Mouse (Mus musculus) gastrocnemius, adult 8-10 months (tissue): ENCODE results near the gene Gm17359. TPM values are rescaled to one million over a fixed set of nuclear protein-coding genes. Genes with fewer than 3 reads are reported as not detected.
"Not testable (repeated sequence)": the region's sequence is repeated elsewhere in the genome, so short reads cannot be mapped to it uniquely, and the experiment has no call there.

Experiments used
- DNase-seq, 2 experiments: peaks; one replicate each; pipeline ENCODE4 v3.0.0; 2022; ENCODE audit warnings: low spot score in 2 of 2
- total RNA-seq, 4 experiments: library from RNA; stranded (reverse); gene quantifications; 2 replicates each; pipeline ENCODE4 v1.2.4; 2022

The Gm17359 gene
- total RNA-seq, 4 experiments from 2014 or later, result not detected

DNA sequence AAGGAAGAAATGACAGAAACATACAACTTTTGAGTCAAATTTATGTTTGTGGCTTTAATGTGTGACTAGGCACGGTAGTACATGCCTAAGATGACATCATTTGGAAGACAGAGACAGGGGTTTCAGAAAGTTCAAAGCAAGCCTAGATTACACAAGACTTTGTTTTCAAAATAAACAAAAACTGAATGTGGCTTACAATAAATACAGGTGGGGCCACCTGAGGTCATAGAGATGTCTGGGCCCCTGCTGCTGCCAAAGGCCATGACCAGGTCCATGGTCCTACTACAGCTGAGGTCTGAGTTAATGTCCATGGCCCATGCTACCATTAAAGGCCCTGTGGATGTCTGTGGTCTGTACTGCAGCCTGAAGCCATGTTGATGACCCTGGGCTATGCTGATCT, 77.0 kb downstream of the Gm17359 start:
- DNase-seq, result no peak

- no peak for DNase-seq
Observed at GRCm38 (mm10) chr3:79415081-79415480, 78.6 kb downstream of the Gm17359 start.

DNA sequence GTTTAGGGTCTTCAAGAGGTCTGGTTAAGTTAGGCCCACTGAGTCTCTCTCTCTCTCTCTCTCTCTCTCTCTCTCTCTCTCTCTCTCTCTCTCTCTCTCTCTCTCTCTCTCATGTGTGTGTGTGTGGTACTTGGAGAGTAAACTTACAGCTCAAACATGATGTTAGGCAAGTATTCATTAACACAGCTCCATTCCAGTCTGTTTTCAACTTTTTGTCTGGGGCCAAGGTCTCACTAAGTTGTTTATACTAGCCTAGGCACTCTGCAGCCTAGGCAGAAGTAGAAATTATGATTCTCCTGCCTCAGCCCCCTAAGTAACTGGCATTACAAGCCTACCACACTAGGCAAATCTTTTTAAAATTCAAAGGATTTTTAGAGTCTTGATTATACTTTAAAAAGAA, 79.5 kb downstream of the Gm17359 start:
- no peak for DNase-seq

- DNase-seq, result no peak
Observed at GRCm38 (mm10) chr3:79416944-79417680, 80.7 kb downstream of the Gm17359 start.

DNA sequence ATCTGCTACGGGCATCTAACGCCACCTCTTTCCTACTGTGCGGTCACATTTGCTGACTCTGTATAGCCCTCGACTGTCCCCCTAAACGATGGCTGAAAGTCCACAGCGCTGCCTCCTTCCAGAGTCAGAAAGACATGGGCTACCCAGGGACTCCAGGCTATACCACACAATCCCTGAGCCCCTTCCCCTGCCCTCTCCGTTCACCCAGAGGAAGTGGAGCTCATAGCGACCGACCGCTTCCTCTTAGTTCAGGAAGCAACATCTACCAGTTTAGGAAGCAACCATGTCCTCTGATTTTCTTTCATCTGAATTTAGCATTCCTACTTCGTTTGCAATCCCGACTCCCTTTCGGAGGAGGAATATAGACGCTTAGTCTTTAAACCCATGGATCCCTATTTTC, 82.5 kb downstream of the Gm17359 start:
- DNase-seq, result no peak

DNA sequence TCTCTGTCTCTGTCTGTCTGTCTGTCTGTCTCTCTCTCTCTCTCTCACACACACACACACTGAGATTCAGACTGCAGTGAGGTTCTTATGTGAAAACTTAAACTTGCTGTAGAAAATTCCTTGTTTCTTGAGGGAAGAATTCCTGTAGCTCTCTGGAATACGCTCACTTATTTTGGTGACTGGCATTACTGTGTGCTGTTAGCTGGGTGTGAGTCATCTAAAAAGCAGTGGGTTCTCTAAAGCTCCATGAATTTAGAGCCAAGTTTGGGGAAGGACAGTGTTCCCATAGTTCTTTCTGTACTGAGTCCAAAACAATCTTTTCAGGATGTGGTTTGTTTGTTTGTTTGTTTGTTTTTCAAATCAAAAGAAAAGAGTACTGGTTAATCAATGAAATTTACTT, 89.0 kb downstream of the Gm17359 start:
- no peak for DNase-seq

GRCm38 (mm10) chr3:79433593-79433992, 97.1 kb downstream of the Gm17359 start:
- DNase-seq, result no peak

DNA sequence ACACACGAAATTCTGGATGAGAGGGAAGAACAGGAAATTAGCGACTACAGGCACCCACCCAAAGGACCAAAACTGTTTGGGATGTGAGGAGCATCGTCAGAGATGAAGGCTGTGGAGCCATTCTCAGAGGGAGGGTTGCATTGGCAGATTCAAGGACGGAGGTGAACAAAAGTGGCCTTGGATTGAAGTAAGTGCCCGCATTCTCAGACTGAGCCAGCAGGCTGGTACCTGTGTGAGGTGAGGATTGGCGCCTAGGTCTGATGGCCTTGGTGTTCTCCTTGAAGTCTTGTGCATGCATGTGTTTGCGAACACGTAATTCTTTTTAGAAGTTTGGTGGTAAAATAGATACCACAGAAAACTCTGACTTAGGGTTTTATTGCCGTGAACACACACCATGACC, 98.0 kb downstream of the Gm17359 start:
- DNase-seq, result no peak

DNA sequence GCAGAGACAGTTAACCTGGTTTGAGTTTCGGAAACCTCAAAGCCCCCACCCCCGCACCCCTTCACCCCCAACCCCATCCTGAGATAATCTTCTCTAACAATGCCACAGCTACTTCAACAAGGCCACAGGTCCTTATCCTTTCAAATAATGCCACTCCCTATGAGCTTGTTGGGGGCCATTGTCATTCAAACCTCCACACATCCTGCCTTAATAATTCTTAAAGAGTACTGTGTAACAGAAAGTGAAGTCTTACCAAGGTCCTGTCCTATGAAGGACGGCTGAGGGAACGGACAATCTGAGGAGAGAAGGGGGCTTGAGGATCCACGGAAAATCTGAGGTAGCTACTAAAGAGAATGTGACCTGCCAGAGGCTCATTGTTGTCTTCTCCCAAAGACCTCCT, 98.5 kb downstream of the Gm17359 start:
- no peak for DNase-seq

- no peak for DNase-seq
Observed at GRCm38 (mm10) chr3:79436186-79436585, 99.7 kb downstream of the Gm17359 start.

DNA sequence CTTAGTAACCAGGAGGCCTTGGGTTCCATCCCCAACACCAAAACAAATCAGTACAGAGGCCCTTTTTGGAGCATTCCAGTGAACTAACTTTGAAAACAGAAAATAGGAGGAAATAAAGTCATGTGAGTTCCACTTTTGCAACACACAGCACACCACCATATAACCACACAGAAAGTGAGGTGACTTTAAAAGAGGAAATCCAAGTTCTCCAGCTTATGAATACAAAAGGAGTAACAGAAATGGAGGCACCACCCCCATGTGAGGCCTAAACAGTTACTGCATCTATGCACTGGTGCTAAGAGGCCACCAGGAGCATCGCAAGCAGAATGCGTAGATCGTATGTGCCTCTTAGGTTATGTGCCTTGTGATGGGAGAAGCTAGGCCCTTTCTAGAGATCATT, 101.8 kb downstream of the Gm17359 start:
- DNase-seq, result no peak

- no peak for DNase-seq
Observed at GRCm38 (mm10) chr3:79440976-79441491, 104.6 kb downstream of the Gm17359 start.

GRCm38 (mm10) chr3:79443850-79444249, 107.4 kb downstream of the Gm17359 start:
- DNase-seq, result no peak

- no peak for DNase-seq
Observed at GRCm38 (mm10) chr3:79445041-79445440, 108.6 kb downstream of the Gm17359 start.

GRCm38 (mm10) chr3:79446124-79446523, 109.7 kb downstream of the Gm17359 start:
- no peak for DNase-seq

GRCm38 (mm10) chr3:79446648-79447047, 110.2 kb downstream of the Gm17359 start:
- DNase-seq, result not testable (repeated sequence)

GRCm38 (mm10) chr3:79448421-79448820, 112.0 kb downstream of the Gm17359 start:
- no peak for DNase-seq

DNA sequence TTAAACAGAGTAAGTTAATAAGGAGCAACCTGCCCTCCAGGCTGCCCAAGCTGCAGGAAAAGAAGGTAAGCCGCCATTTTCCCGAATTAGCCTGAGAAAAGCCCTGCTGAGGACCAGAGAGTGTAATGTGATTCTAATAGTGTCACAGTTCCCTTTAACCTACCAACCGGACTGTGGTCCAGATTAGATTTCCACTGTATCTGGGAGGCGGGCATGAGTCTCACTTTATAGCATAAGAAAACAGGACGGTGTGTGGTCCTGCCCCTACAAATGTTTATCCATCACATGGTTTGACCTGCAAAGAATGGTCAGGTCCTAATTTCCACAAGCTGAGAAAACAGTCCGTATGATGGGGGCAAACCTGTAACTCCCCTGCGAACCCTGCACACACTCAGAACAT, 112.9 kb downstream of the Gm17359 start:
- DNase-seq, result no peak

DNA sequence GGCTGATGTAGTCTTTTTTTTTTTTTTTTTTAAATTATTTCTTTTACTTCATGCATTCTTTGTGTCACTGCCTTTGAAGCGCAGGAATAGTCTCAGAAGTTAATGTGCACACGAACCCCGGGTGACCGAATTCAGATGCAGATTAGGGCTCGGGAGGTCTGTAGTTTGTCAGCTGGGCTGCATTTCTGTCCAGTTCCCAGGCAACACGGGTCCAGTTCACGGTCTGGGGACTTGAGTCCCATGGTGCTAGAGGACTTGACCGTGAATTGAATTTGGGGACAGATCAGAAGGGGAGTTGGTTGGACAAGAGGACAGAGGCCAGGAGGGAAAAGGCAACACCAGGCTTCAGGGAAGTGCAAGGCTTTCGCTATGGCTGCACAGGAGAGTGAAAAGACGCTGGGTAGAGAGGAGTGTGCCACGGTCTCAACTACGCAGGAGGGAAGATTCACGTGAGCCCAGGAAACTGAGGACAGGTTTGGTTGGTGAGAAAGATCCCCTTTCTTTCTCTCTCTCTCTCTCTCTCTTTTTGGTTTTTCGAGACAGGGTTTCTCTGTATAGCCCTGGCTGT, 116.3 kb downstream of the Gm17359 start:
- no peak for DNase-seq

DNA sequence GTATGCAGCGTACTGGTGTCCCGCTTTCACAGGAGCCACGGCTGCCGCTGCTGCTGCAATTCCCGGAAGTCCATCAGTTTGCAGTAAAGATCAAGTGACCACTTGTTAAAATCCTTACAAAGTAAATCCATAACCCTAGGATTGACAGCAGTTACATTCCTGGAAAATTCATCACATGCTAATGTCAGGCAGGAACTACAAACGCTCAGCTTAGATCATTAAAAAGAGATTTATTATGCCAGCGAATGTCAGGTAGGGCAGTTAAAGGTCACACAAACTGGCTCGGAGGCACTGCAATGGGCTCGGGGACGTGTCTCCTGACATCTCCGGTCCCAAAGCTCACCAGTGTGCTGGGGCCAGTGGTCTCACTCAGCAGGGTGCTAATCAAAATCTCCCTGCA, 119.3 kb downstream of the Gm17359 start:
- no peak for DNase-seq

DNA sequence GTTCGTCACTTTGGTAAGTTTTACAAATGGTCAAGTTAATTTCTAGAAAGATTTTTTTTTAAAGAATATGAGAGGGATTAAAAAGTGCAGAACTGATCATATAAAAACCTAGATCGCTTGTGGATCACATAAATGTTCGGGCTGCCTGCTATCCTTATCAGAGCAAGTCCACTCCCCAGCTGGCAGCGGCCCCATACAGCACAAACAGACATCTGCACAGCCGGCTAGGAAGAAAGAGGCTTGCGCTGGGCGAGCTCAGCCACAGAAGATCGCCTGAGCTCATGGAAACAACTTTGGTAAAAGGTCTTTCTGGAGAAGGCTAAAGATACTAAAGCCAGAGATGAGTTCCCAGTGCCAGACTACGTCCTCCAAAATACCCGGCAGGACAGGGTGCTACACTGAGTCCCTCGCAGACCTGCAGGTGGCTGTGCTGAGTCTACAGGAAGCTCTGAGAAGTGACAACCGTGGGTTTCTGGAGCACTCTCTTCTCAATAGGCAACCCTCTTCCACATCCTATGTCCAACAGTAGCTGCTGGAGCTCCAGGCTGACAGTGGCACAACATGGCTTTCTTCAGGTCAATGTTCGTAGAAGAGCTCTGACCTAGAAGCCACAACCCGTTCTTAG, 122.3 kb downstream of the Gm17359 start:
- DNase-seq, result no peak

DNA sequence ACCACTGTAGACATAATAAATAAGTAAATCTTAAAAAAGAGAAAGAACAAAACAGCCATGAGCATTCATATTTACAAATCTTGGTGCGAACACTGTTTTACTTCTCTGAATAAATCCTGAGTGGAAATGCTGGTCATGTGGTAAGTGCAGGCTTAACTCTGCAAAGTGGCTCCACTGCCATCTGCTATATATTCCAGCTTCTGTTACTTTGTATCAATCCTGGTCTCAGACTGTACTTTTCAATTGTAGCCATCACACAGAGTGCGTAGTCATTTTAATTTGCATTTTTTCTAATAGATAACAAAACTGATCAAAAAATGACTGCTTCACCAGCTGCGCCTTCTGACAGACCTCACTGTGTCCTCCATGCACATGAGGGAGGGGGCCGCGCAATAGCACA, 133.0 kb downstream of the Gm17359 start:
- DNase-seq, result no peak

DNA sequence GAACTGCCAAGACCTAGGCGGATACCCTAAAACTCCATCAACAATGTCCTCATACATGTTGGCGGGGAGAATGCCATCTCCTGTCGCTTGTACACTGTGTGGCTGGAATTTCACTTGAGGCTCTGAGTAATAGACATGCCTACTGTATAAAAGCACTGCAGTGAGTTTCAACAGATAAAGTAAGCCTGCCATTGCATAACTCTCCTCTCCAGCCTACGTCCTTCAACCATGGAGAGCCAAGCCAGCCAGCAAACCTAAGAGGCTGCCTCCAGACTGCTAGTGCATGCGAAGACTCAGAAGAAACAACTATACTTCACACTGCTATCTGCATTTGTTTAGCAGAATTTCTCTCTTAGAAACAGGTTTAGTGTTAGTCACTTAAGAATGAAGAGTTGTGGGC, 135.9 kb downstream of the Gm17359 start:
- DNase-seq, result no peak
